Mouse (Mus musculus): Measurements from ENCODE around the gene Sfxn3. TPM values are rescaled to one million over a fixed set of nuclear protein-coding genes. Genes with fewer than 3 reads are reported as not detected.
A peak's percentile ranks its signal among the peaks of the same experiment; 100 is the strongest.

Gene Sfxn3
- total RNA-seq (2021) = 10 to 100 TPM; 39.3 to 51.5 TPM
- long read RNA-seq, experiment 1, transcript Sfxn3-201 (11 exons, 2,867 nt) = major isoform, 6 of 24 reads
- long read RNA-seq, experiment 1, partial matches to known transcripts = 15 of 24 reads
- long read RNA-seq, experiment 1, other reads (novel, unspliced or antisense) = 3 of 24 reads
- long read RNA-seq, experiment 2, transcript Sfxn3-201 (11 exons, 2,867 nt) = major isoform, 12 of 20 reads
- long read RNA-seq, experiment 2, partial matches to known transcripts = 4 of 20 reads
- long read RNA-seq, experiment 2, other reads (novel, unspliced or antisense) = 4 of 20 reads

GRCm38 (mm10) chr19:45047417-45047934 is at the start of gene Sfxn3:
TSS of gene Sfxn3 (plus strand) at chr19:45047503.
- DNase-seq = peak; percentile 96

DNA sequence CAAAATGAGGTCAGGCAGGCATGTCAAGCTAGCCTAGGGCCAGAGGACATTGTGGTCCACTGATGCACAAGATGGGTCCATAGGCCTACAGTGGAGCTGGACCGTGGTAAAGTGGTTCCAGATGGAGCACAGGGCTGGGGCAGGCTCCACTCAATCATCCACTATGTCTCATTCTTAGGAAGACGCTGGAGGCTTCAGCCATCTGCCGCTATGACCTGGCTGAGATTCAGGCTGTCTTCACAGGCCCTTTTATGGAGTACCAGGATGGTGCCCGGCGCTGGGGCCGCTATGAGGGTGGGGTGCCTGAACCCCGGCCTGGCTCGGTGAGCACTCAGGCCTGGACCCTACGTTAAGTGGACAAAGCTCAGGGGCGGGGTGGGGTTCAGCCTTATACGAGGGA is 49.5 kb upstream of the Sfxn3 start:
- no peak for DNase-seq

GRCm38 (mm10) chr19:44999647-45000046 is 47.7 kb upstream of the Sfxn3 start:
- DNase-seq = no peak

DNA sequence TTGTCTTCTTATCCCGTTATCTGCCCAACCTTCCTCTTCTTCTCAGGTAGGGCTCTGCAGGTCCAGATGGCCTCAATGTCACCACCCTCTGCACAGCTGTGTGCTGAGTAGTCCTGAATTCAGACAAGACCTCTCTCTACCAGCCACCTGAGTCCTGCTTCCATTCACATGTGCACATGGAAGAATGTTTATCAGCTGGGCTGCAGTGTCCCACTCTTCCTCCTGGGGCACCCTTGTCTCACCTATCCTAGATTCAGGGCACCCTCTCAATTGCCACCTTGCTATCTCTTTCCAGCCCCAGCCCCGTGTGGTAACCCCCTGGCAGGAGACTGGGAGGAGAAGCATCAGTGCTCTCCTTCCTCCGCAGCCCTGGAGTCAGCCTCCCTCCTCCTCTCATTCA is 45.0 kb upstream of the Sfxn3 start:
- DNase-seq = no peak

DNA sequence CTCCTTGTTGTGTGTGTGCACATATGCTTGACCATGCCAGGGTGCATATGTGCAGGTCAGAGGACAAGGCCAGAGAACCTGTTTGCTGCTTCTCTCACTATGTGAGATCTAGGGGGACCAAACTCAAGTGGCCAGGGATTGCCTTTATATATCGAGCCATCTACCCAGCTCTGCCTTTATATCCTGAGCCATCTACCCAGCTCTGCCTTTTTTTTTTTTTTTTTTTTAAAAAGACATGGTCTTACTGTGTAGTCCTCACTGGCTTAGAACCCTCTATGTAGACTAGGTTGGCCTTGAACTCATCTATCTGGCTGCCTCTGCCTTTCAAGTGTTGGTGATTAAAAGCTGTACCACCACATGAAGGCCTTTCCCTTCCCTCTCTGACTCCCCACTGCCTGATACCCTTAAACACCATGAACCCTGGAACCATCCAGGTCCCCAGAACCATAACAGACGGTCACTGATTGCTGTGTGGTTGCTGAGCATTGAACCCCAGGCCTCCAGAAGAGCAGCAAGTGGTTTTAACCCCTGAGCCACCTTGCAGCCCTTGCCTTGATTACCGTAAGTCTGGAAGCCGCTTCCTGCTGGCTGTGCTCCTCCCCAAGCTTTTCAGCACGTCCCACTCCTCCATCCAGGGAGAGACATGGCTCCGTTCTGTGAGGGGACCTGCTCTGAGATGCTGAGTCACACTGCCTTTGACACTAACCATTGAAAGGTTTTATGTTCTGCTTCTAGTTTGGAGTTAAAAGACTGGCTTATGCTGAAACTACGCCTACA is 43.4 kb upstream of the Sfxn3 start:
- no peak for DNase-seq

GRCm38 (mm10) chr19:45005444-45005843 is 41.9 kb upstream of the Sfxn3 start, which contains the start of gene Twnk:
TSS of gene Twnk (plus strand) at chr19:45005663.
- peak; percentile 77 for DNase-seq

DNA sequence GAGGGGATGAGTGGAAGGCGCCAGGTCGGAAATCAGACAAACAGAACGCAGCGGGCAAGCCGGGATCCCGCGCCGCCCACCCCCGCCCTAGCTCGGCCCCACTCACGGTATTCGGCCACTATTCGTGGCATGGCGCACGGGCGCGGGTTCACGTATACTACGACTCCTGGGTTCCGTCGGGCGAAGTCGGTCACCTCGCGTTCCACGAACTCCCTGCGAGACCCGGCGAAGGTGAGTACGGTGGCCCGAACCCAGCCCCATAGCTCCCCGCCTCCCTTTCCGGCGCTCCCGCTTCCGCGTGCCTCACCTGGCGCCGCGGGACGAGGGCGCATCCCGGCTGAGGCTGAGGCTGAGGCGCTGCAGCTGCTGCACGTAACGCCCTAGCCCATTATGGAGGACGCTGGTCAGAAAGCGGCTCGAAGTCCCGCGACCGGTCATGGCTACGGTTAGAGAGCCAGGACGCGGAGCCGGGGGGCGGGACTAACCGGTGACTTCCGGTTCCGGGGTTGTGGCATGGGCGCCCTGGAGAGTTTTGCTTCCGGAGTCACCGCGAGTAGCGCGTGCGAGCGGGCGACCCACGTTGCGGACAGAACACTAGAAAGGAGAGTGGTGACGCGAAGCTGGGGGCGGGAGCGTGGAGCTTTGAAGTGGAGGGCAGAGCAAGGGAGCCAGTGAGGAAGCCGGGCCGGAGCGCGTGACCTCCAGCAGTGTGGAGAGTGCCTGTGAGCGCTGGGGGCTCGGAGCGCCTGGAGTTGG is 41.2 kb upstream of the Sfxn3 start, which contains the start of gene Mrpl43:
Gene Mrpl43 (minus strand): TSS at position 486 of the 756 bp plus-strand sequence.
- DNase-seq = peak; percentile 99

GRCm38 (mm10) chr19:45007021-45007420 is 40.3 kb upstream of the Sfxn3 start:
- no peak for DNase-seq

DNA sequence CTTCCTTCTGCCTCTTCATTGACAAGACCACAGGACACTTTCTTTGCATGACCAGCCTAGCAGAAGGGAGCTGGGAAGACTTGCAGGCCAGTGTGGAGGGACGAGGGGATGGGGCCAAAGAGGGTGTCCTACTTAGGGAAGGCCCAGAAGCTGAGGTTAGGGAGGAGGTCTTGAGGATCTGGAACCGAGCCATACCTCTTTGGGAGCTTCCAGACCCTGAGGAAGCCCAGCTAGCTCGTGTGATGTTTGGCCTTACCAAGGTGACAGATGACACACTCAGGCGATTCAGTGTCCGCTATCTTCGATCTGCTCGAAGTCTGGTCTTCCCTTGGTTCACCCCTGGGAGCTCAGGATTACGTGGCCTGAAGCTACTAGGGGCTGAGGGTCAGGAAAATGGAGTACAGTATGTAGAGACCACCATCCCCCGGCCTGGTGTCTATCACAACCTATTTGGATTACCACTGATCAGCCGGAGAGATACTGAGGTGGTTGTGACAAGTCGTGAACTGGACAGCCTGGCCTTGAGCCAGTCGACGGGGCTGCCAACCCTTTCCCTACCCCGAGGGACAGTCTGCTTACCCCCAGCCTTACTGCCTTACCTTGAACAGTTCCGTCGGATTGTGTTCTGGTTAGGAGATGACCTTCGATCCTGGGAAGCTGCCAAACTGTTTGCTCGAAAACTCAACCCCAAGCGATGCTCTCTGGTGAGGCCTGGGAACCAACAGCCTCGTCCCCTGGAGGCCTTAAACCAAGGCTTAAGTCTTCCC is 39.7 kb upstream of the Sfxn3 start:
- DNase-seq = peak; percentile 83

DNA sequence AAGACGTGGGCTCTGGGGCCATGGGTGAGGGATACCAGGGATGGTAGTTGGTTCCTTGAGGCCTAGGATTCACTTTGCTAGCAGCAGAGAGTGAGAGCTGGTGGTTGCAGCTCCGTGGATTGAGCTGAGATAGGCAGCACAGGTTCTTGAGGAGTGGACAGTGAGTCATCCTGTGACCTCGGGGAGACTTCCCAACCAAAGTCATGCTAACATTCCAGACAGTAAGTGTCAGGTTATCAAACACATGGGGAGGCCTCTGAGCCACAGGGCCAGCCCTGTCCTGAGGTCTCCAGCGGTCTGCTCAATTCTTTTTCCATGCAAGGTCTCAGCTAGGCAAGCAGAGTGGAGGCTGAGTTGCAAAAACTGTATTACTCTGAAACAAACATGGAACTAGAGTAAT is 36.7 kb upstream of the Sfxn3 start:
- DNase-seq = peak; percentile 43

GRCm38 (mm10) chr19:45012219-45012618 is 35.1 kb upstream of the Sfxn3 start:
- no peak for DNase-seq

DNA sequence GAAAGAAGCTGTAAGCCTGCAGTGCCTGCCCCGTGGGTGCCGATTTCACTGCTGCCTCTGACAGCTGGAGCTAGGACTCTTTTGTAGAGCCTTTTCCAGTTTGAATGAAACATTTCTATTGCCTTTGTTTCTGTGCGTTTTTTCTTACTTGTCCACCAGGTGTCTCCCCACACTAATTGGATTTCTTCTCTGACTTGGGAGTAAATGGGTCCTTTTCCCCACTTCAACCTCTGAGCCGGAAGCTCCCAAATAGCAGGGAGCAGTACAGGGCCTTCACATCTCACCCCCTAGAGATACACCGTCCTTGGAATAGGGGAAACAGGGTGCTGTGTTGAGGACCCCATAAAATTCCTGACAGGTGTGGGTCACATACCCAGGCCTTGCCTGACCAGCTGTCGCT is 34.7 kb upstream of the Sfxn3 start:
- DNase-seq = no peak

- DNase-seq = no peak
Observed at GRCm38 (mm10) chr19:45013581-45014225, 33.6 kb upstream of the Sfxn3 start.

- DNase-seq = no peak
Observed at GRCm38 (mm10) chr19:45014335-45014971, 32.9 kb upstream of the Sfxn3 start, which contains the start of gene Lzts2. TSS of gene Lzts2 (plus strand) at chr19:45014414.

DNA sequence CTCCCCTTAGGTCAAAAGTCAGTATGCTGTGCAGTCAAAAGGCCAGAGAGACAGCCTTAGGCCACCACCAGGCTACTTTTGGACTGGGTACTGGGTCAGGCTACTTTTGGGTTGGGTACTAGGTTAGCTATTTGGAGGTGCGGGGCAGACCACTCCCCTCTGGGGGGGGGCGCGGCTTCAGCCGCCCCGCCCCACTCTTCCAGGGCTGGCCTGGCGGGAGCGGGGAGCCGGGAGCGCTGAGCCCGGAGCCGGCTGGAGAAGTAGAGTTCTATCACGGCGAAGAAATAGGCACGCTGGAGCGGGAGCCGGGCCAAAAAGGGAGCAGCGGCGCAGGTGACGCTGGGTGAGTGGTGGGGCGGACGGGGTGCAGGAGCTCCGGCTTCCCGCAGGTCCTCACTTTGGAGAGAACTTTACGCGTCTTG is 32.3 kb upstream of the Sfxn3 start:
- DNase-seq = peak; percentile 81

GRCm38 (mm10) chr19:45015518-45016281 is 31.6 kb upstream of the Sfxn3 start:
- DNase-seq = peak; percentile 78

GRCm38 (mm10) chr19:45016341-45017215 is 30.7 kb upstream of the Sfxn3 start:
- peak; percentile 86 for DNase-seq

DNA sequence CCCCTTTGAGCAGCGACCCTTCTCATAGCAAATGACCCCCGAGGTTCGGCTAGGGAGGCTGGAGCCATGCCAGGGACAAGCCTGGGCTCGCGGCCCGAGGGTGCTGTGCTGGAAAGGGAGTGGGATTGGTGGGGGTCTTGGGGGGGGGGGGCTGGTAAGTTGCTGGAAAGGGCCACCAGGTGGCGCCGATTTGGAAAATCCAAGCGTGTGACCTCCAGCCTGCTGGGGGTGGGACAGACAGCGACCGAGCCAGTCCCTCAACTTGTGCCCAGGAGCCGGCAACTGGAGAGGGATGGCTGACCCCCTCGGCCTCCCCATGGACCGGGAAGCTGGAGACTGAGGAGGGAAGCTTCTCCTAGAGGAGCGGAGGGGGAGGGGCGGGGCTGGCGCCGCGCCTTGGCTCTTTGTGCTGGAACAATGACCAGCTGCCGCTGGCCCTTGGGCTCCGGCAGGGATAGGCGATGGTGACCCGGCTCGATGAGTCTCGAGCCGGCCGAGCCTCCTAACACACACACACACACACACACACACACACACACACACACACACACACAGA is 30.0 kb upstream of the Sfxn3 start:
- peak; percentile 91 for DNase-seq

Data from adrenal gland, postnatal 10 days (tissue).